Mouse (Mus musculus) monocyte, adult 5-6 weeks (primary cell): ENCODE results near the gene Mtcp1. TPM values are rescaled to one million over a fixed set of nuclear protein-coding genes. Genes with fewer than 3 reads are reported as not detected.

Source experiments
- ATAC-seq: fragments of 153-309, 156-312 bp; replicated peaks from 2 replicates; pipeline ENCODE4 v1.8.0; 2017; ENCODE audit warnings: mild to moderate bottlenecking; ENCODE audit not compliant: low TSS enrichment, insufficient number of reproducible peaks, severe bottlenecking, poor library complexity, low FRiP score
- total RNA-seq: library from RNA; stranded (forward); fragments of 200-1000, 200-491, 200-594 nt; gene quantifications from 3 replicates; pipeline ENCODE4 v1.2.3, GENCODE M21; 2017

Mtcp1 gene
- total RNA-seq, result 11.3 to 38.8 TPM (median 13.1 TPM) in 3 replicates

DNA sequence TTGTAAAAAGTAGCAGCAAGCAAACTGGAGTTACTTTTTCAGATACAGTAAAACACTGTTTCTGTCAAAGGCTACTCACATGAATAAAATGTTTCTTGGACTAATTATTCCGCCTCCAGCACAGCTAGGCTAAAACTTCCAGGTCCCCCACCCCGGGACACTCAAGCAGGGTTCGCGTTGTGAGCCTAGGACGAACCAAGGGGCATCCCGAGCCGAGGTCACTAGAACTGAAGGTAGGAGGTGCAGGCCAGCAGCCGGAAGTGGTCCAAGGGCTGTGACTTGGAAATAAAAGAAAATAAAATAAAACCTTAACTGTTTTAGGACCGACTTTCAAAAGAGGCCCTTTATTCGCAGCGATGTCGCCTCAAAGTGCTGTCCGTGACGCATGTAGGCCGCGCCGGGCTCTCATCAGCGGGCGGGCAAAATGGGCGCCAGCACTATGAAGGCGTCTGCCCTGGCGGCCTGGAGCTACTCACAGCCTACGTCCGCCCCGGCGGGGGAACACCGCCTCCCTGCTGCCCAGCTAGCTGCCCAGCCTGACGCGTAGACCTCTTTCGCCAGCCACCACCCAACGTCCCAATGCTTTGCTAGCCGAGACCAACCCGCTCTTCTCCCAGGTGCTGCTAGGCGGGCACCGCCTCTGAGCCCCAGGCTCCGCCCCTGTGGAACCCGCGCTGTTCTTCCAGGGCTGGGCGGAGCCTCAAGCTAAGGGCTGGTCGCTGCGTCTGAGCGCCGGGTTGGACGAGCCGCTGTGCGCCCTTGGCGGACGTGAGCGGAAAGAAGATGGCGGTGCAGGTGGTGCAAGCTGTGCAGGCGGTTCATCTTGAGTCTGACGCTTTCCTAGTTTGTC lies at the start of gene Mtcp1, which contains the start of the genes Cmc4 and Brcc3:
Gene Mtcp1, minus strand, starts transcription at position 653 of the 850 bp plus-strand sequence.
Gene Cmc4, minus strand, starts transcription at position 649 of the 850 bp plus-strand sequence.
Gene Brcc3, plus strand, starts transcription at position 693 of the 850 bp plus-strand sequence.
- ATAC-seq, result peak; percentile 98

DNA sequence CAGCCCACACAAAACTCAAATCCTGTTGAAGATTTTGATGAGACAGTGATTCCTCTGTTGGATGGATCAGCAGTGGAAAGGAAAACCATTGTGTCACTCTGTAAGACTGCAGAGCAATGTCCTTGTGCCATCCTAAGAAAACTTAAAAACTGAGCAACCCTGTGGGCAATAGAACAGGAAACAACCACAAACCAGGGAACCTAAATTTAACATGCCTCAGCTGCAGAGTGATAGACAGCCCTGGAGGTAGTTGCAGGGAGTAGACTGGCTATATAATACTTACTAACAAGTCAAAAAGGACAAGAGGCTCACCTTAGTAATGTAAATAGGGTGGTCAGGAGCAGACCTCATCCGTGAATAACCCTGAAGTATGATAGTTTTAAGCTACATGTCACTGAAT lies 38.2 kb upstream of the Mtcp1 start:
- no peak for ATAC-seq

DNA sequence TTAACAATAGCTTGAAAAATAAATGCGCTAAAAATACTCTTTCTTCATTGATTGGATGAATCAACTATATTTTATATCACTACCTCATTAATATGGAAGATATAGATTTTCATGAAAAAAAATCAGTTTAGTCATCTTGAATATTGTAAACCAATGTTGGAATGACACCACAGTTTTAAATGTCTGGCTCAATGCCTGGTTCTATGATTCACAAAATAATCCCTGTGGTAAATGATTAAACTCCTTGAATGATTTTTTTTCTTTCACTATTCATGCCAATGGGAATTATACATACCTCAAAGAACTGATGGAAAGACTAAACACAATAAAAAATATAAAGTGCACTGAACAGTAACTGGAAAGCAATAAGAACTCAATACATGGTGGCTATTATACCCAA lies 6.7 kb downstream of the Mtcp1 start:
- ATAC-seq, result no peak

DNA sequence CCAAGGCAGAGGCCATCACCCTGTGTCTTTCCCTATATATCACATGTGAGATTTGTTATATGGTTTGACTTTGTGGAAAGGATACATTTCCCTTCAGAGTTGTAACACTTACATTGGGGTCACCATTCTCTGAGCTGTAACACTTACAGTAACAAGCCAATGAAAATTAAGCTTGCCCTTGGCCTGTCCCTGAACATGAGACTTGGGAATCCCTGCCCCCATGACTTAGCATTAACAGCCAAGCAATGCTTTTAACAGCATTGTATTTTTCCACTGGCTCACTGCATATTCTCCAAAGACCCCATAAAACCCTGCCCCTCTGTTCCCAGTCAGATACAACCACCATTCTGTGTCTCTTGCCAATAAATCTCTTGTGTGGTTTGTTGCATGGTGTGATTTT lies 13.0 kb downstream of the Mtcp1 start:
- no peak for ATAC-seq

DNA sequence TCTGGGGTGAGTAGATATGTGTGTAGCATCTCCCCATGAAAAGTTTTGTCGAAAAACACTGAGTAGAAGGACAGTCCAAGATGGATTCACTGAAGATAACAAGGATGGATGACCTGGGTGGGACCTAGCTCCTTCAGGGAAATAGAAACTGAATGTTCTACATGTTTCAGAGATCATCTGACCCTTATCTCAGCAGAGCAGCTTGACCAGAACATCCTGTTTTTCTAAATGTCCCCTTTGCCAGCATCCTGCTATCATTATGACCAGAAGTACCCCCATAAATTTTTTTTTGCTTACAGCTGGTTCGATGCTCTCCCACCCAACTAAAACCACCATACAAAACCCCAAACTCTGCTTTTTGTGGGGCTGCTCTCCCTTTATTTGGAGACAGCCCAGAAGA lies 13.7 kb downstream of the Mtcp1 start:
- no peak for ATAC-seq

DNA sequence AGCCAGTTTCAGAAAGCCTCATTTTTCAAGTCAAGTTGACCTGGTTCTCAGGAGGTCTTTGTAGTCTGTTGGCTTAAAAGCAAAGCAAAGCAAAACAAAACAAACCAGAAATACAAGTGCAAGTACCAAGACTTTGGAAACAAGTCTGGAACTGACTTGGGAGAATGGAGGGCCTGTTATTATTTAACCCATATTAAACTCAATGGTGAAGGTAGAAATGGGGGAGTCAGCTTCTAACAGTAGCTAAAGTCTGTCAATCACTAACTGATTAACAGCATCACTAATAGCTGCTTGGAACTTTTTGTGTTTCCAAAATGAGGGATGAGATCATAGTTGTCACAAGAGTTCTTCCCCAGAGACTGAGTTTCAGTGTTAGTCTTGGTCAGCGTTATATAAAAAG lies 16.9 kb downstream of the Mtcp1 start:
- no peak for ATAC-seq

DNA sequence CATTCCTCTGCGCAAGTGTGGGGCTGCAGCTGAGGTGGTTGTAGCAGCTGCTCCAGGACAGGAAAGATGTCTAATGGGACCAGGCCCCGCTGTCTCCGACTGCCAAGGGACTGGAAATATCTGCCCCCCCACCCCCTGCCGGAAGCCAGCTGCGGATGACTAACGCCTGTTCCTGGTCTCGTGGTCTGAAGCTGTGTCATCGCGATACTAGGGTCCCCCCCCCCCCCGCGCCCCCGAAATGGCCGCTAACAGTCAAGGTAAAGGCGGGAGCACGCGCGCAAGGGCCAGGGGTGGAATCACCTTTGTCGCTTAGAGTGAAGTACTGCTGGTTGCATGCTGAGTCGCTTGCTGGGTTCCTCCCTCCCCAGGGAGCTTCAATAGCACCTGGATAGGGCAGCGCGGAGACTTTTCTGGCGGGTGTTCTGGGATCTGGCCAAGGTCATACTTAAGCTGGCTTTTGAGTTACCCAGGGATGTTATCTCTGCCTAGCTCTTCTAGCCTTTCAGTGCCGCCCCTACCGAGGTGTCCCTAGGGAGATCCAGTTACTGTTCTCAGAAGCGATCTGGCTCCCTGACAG lies 34.1 kb downstream of the Mtcp1 start, which contains the start of the genes Fundc2 and F8:
Gene Fundc2, plus strand, starts transcription at position 205 of the 577 bp plus-strand sequence.
Gene F8, minus strand, starts transcription at position 421 of the 577 bp plus-strand sequence.
- peak; percentile 53; the same call in 1 of the 2 replicates for ATAC-seq

DNA sequence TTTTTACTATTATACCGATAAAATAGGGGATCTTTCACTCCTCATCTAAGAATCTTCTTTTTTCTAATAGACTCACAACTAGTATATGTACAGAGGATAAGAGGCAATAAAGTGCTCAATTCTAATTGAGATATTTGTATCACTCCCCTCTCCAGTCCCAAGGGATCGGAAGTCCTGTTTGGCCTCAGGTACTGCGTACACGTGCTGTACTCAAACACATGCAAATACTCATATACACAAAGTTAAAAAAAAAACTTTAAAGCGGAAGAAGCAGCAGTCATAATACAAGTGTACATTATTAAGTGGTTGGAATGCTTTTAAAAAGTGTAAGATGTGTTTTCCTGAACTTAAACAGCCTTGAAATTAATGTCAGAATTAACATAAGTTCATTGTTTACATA lies 34.7 kb downstream of the Mtcp1 start:
- ATAC-seq, result no peak

DNA sequence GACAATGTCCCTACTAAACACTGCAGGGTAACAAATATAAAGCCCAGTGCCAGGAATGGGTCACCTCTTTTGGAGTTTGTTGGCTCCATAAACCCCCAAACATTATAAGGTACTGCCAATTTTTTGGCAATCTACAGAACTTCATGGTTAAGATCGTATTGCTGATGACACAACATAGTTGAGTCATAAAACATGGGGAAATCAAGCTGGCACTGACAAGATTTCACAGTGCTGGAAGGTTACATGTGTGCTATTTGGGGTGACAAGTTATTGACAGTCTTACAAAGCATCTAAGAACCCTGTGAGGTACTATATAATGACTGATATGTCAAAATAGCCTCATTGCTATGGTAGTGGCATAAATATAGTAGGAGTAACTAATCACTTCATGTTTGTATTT lies 35.2 kb downstream of the Mtcp1 start:
- no peak for ATAC-seq

DNA sequence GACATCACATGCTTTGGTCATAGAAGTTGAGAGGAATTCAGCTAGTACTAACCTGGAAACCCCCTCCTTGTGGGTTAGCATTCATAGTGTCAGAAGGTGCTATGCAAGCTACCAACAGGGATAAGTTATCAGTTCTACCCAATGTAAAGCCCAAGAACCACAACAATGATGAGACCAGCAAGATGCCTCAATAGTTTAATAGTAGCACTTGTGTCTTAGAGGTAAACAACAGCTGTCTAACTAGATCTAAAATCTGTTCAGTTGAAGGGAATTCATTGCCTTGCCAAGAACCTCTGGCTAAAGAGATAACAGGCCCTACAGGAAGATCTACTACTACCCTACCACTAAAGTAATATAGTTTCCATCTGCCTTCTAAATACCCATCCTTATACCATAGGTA lies 39.6 kb downstream of the Mtcp1 start:
- ATAC-seq, result no peak

DNA sequence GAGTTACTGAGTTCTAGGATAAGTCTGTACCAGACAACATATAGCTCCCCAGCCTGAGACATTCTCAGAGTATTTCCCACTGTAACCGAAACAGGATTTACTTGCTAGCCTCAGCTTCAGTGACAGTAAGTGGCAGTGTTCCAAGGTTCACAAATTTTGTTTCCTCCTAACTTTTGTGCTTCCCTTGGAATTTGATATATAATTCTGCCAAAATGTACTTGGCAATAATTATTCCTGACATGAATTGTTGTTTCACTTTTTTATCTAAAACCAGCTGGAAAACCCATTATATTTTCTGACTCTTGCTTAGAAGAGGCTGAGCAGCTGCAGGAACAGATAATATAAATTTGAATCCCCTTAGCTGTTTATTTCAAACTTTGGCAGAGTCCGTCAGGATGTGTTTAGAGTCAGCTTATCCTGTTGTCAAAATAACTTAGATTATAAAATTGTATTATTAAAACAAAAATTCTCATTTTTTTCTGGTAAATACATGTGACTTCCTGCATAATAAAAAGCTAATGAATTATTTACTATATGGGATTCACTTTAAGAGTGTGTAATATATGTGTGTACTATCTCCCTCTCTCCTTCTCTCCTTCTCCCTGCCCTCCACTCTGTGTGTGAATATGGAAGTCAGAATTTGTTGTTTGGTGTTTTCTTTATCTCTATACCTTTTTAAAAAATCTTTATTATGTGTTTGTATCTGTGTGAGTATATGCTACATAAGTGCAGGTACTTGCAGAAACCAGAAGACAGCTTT lies 43.5 kb downstream of the Mtcp1 start:
- ATAC-seq, result no peak

DNA sequence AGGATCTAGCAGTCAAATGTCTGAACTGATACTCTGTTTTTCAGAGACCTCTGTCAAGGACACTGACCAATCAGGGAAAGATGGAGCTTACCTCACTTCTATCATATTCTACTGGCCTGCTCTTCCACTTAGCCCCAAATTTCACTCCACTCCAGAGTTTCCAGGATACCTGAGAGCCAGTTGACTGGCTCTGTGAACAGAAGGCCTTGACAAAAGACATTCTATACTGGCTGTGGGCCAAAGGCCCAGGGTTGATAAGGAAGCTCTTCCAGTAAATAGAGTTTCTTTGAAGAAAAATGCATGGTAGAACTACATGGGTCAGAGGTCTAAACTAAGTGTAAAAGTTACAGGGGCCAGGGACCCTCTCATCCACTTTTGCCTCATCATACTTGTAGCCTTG lies 46.2 kb downstream of the Mtcp1 start:
- no peak for ATAC-seq

Other genes starting within 250 kb of the Mtcp1 start
- 12.1 to 19.3 TPM (median 17.4 TPM) in 3 replicates for gene Fundc2, start 34.2 kb downstream of the Mtcp1 start, total RNA-seq
- 0.10 TPM in 2 of 3 replicates, not detected in the other for gene F8, start 34.0 kb downstream of the Mtcp1 start, total RNA-seq
- gene Cmc4, start within 50 bp of the Mtcp1 start, total RNA-seq, result 7.1 to 17.9 TPM (median 7.3 TPM) in 3 replicates
- 30.2 to 38.9 TPM (median 34.0 TPM) in 3 replicates for gene Brcc3, start within 50 bp of the Mtcp1 start, total RNA-seq
- 112 to 152 TPM (median 121 TPM) in 3 replicates for gene Vbp1, start 97.7 kb upstream of the Mtcp1 start, total RNA-seq
- gene Rab39b, start 161.6 kb upstream of the Mtcp1 start, total RNA-seq, result 0.11 to 0.49 TPM in 2 of 3 replicates, not detected in the other